Mouse (Mus musculus) adrenal gland, postnatal 36 days (tissue): ENCODE measurements around the gene Coasy. TPM values are rescaled to one million over a fixed set of nuclear protein-coding genes. Genes with fewer than 3 reads are reported as not detected.
"Not testable (repeated sequence)": the region's sequence is repeated elsewhere in the genome, so short reads cannot be mapped to it uniquely, and the experiment has no call there.

Experiments
- DNase-seq, 2 experiments: peaks; one replicate each; pipeline ENCODE4 v3.0.0; 2021; ENCODE audit warnings: mixed read lengths in 1 of 2
- total RNA-seq, 2 experiments: library from RNA; stranded (reverse); gene quantifications; 2 replicates each; pipeline ENCODE4 v1.2.3; 2021

Gene Coasy
- total RNA-seq, 2 experiments from 2014 or later, result 71.3 to 111 TPM

GRCm38 (mm10) chr11:101086756-101087681, 4.7 kb downstream of the Coasy start, which contains the start of gene Mlx:
TSS of gene Mlx (plus strand) at chr11:101087277.
- peak; percentile 94 for DNase-seq

DNA sequence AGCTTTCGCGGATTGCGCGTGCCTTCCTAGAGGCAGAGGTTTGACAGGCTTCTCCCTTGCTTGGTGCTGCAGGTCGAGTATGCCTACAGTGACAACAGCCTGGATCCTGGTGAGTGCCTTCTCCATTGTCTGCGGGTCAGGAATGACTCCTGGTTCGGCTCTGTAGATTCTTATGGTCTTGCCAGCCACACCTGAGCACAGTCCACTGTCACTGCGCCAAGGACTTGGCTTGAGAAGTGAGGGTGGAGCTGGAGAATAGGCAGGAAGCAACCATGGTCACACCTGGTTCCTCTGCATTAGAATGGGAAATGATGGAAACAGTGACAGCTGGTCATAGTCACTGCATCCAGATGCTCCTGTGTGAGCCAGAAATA, 5.3 kb downstream of the Coasy start:
- no peak for DNase-seq

DNA sequence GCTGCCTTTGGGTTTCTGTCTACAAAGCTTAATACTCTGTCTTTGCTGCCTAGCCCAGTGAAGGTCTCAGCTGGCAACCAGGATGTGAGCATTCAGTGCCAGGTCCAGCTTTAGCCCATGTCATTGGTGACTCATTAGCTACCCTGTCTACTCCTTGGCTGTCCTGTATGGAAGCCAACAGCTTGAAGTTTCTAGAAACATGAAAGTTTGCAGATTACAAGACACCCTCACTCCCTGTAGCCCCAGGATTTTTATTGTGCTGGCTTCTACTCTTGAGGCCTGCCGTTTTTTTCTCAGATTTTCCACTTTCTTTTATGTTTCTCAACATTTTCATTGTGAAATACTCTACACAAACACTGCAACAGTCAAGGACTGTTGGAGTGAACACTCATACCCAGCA, 7.6 kb downstream of the Coasy start:
- DNase-seq, result peak in 1 of 2 experiments; percentile 57

DNA sequence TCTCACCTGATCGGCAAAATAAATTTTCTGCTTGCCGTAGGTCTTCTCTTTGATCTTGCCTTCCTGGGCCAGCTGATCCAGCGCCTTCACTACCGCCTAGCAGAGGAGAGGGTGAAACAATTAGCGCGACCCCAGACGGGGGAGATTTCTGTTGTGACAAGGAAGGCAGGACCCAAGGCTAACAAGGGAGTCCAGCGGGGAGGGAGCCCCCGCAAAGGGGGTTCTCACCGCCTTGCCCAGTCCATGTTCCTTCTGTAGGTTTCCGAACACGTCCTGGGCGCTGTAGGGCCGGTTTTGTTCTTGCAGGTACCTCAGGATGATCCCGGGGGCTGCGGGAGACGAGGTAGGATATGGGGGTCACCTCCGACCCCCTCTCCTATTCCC, 12.6 kb downstream of the Coasy start:
- DNase-seq, result no peak

GRCm38 (mm10) chr11:101095314-101096024, 13.1 kb downstream of the Coasy start, which contains the start of gene Psmc3ip:
TSS of gene Psmc3ip (minus strand) at chr11:101095436.
- DNase-seq, result peak; percentile 95 to 96

DNA sequence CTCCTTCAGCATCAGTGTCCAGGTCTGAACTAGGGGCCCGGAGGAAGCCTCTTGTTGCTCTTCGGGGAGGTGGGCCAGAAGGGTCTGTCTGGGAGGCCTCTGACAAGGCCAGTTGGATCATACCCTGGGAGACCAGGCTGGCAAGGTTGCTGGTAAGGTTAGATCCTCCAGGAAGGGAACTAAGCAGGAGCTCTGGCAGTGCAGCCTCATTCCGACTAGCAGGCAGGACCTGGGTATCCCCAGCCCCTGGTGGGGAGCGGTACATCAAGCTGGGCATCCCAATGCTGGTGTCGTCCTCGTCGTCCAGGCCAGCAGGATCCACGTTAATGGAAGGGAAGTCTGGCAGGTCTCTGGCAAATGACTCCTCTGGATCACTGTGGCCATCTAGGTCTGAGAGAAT, 15.9 kb downstream of the Coasy start:
- DNase-seq, result no peak

DNA sequence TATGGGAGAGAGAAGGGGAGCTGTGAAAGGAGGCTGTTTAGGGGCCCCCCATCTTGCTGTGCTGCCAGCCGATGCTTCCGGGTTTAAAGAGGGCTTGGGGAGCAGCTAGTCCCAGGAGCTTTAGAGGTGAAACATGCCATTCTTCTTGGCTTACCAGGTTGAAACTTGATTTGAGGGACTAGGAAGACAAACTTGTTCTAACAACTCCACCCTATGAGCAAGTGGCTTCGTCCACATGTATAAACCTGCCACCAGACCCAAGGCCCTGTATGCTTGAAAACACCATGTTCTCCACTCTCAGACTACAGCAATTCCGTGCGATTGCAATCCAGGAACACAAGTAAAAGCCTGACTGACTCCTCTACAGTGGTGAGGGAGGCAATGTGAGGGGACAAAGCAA, 20.6 kb downstream of the Coasy start:
- no peak for DNase-seq

- no peak for DNase-seq
Measured at GRCm38 (mm10) chr11:101109351-101109750, 27.0 kb downstream of the Coasy start.

DNA sequence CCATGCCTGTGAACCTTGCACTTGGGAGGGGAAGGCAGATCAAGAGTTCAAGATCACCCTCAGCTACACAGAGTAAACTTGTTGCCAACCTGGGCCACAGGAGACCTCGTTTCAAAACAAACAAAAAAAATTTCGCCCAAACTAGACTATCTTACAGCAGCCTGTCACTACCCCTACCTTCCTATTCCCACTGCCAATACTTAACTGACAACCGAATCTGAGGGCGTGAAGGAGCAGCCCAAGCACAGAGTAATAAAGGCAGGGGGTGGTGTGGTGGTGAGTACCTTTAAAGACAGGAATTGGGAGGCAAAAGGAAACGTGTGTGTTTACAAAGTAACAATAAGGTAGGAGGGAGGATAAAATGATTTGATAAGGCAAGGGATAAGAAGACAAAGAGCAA, 28.3 kb downstream of the Coasy start:
- no peak for DNase-seq

DNA sequence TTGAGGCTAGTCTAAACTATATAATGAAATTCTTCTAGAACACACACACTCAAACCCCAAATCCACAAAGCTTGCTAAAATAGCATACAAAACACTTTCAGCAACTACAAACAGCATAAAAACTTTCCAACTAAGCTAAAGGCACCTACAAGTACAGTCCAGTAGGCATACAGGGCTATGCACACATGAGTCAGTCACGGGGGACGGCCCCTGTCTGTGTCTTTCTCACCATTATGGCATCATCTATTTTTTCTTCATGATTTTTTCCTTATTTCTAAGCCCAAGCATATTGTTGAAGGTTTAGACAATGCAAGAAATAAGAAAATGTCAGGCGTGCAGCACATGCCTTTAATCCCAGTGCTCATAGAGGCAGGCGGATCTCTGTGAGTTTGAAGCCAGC, 28.8 kb downstream of the Coasy start:
- no peak for DNase-seq

- DNase-seq, result no peak
Measured at GRCm38 (mm10) chr11:101112186-101112585, 29.8 kb downstream of the Coasy start.

GRCm38 (mm10) chr11:101115564-101115963, 33.2 kb downstream of the Coasy start:
- DNase-seq, result no peak

- DNase-seq, result peak in 1 of 2 experiments; percentile 29
Measured at GRCm38 (mm10) chr11:101118105-101118504, 35.7 kb downstream of the Coasy start.

- DNase-seq, result no peak
Measured at GRCm38 (mm10) chr11:101119131-101119760, 36.9 kb downstream of the Coasy start.

DNA sequence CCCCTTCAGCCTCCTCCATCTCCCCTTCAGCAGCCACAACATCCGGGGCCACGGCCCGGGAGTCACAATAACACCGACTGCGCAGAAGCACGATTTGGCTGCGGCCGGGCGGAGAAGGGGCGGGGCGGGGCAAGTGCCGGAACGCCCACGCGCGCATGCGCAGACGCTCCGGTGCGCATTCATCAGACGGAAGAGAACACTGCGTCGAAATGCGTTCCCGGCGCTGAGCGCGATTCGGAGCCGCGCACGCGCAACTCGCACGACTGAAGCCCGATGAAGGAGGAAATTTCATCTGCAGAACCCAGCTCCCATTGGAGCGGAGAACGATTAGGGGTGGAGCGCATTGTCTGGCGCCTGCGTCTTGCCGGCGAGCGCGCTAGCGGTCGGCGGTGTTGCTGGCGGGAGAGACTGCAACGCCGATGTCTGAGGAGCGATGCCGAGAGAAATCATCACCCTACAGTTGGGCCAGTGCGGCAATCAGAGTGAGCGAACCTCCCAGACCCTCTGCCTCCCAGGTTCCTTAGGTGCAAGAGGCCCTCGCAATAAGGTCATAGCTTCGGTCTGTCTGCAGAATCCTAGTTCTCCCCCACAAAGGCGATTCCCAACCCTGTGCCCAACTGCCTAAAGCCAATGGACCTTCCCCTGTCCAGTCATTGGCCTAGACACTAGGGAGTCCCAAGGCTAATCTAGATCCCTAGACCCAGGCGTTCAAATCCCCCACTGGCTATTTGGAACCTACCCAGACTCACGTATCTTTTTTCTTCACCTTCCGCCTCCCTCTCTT, 37.6 kb downstream of the Coasy start, which contains the start of the genes Retreg3 and Tubg1:
Gene Retreg3 (minus strand): TSS at position 133 of the 784 bp plus-strand sequence.
Gene Tubg1 (plus strand): TSS at position 178 of the 784 bp plus-strand sequence.
- peak; percentile 99 for DNase-seq

GRCm38 (mm10) chr11:101120545-101121188, 38.3 kb downstream of the Coasy start:
- DNase-seq, result no peak

GRCm38 (mm10) chr11:101124494-101124893, 42.1 kb downstream of the Coasy start:
- DNase-seq, result not testable (repeated sequence)

GRCm38 (mm10) chr11:101125008-101125407, 42.6 kb downstream of the Coasy start:
- not testable (repeated sequence) for DNase-seq

DNA sequence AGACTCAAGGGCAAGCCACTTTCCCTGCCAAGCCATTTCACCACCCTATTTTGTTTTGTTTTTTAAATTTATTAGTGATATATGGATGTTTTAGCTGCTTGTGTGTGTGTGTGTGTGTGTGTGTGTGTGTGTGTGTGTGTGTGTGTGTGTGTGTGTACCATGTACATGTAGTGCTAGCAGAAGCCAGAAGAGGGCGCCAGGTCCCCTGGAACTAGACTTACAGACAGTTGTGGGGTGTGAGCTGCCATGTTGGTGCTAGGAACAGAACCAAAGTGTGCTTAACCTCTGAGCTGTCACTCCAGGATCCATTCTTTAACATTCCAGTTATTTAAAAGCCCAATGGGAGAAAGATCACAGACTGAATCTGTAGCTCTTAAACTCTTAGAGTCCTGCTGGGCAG, 44.7 kb downstream of the Coasy start:
- DNase-seq, result peak in 1 of 2 experiments; percentile 17

GRCm38 (mm10) chr11:101128996-101129577, 46.7 kb downstream of the Coasy start:
- peak; percentile 43 to 52 for DNase-seq
